Mouse (Mus musculus): ENCODE data around the gene Rnf4. TPM values are rescaled to one million over a fixed set of nuclear protein-coding genes. Genes with fewer than 3 reads are reported as not detected.

The Rnf4 gene
- polyA plus RNA-seq, 1 experiment from 2014 or later = 68.5 TPM

- H3K36me3 ChIP-seq (ENCODE audit: insufficient read depth, low read length) = no peaks in the 10 kb centered on the region
- DNase-seq (ENCODE audit: low spot score) (no peak), ATAC-seq (no peak)
- no peaks in the 10 kb centered on the region for H3K9me3 ChIP-seq (ENCODE audit: low read length)
- H3K9ac ChIP-seq (replicated peaks; ENCODE audit: low read depth) = no peak overlapping the region
- H3K27me3 ChIP-seq (replicated peaks; ENCODE audit: insufficient read depth, low read length) = peaks cover 3% of the 10 kb centered on the region
- H3K4me2 ChIP-seq (replicated peaks; ENCODE audit: low read depth, low read length) = no peak overlapping the region
- WGBS = 73% methylated on average over 6 of the region's 6 CpGs
- H3K4me3 ChIP-seq (ENCODE audit: low read depth, low read length) = no peak overlapping the region
- no peak overlapping the region for H3K27ac ChIP-seq (ENCODE audit: low read length)
- peak; percentile 45 for TF ChIP-seq CTCF (IDR thresholded peaks at IDR 0.05)
- no peak for TF ChIP-seq EP300 (IDR thresholded peaks at IDR 0.05)
- no peaks in the 10 kb centered on the region for H3K4me1 ChIP-seq (ENCODE audit: insufficient read depth, low read depth, low read length)
Observed at GRCm38 (mm10) chr5:34293363-34293762, 42.7 kb upstream of the Rnf4 start.

GRCm38 (mm10) chr5:34294696-34295095 is 41.4 kb upstream of the Rnf4 start:
- ATAC-seq (peak; percentile 33), DNase-seq (ENCODE audit: low spot score) (no peak)
- H3K4me2 ChIP-seq (replicated peaks; ENCODE audit: low read depth, low read length) = no peak overlapping the region
- no peaks in the 10 kb centered on the region for H3K27me3 ChIP-seq (replicated peaks; ENCODE audit: insufficient read depth, low read length)
- H3K4me1 ChIP-seq (ENCODE audit: insufficient read depth, low read depth, low read length) = no peaks in the 10 kb centered on the region
- no peak overlapping the region for H3K27ac ChIP-seq (ENCODE audit: low read length)
- no peak overlapping the region for H3K4me3 ChIP-seq (ENCODE audit: low read depth, low read length)
- no peaks in the 10 kb centered on the region for H3K36me3 ChIP-seq (ENCODE audit: insufficient read depth, low read length)
- TF ChIP-seq CTCF (IDR thresholded peaks at IDR 0.05) (no peak), EP300 (IDR thresholded peaks at IDR 0.05) (no peak)
- no peak overlapping the region for H3K9ac ChIP-seq (replicated peaks; ENCODE audit: low read depth)
- WGBS = 34% methylated on average over 2 of the region's 2 CpGs
- no peaks in the 10 kb centered on the region for H3K9me3 ChIP-seq (ENCODE audit: low read length)

GRCm38 (mm10) chr5:34295141-34295540 is 40.9 kb upstream of the Rnf4 start:
- DNase-seq (ENCODE audit: low spot score) (no peak), ATAC-seq (no peak)
- no peak overlapping the region for H3K9ac ChIP-seq (replicated peaks; ENCODE audit: low read depth)
- 72% methylated on average over 2 of the region's 2 CpGs for WGBS
- H3K9me3 ChIP-seq (ENCODE audit: low read length) = no peaks in the 10 kb centered on the region
- H3K36me3 ChIP-seq (ENCODE audit: insufficient read depth, low read length) = no peaks in the 10 kb centered on the region
- TF ChIP-seq CTCF (IDR thresholded peaks at IDR 0.05) (no peak), EP300 (IDR thresholded peaks at IDR 0.05) (no peak)
- no peak overlapping the region for H3K4me2 ChIP-seq (replicated peaks; ENCODE audit: low read depth, low read length)
- no peaks in the 10 kb centered on the region for H3K27me3 ChIP-seq (replicated peaks; ENCODE audit: insufficient read depth, low read length)
- H3K4me3 ChIP-seq (ENCODE audit: low read depth, low read length) = no peak overlapping the region
- H3K27ac ChIP-seq (ENCODE audit: low read length) = no peak overlapping the region
- H3K4me1 ChIP-seq (ENCODE audit: insufficient read depth, low read depth, low read length) = no peaks in the 10 kb centered on the region

GRCm38 (mm10) chr5:34298061-34298460 is 38.0 kb upstream of the Rnf4 start:
- H3K9ac ChIP-seq (replicated peaks; ENCODE audit: low read depth) = no peak overlapping the region
- ATAC-seq = no peak
- H3K27me3 ChIP-seq (replicated peaks; ENCODE audit: insufficient read depth, low read length) = no peaks in the 10 kb centered on the region
- H3K4me3 ChIP-seq (ENCODE audit: low read depth, low read length) = no peak overlapping the region
- WGBS = 43% methylated on average over 4 of the region's 4 CpGs
- H3K4me2 ChIP-seq (replicated peaks; ENCODE audit: low read depth, low read length) = no peak overlapping the region
- H3K4me1 ChIP-seq (ENCODE audit: insufficient read depth, low read depth, low read length) = no peaks in the 10 kb centered on the region
- no peaks in the 10 kb centered on the region for H3K9me3 ChIP-seq (ENCODE audit: low read length)
- no peaks in the 10 kb centered on the region for H3K36me3 ChIP-seq (ENCODE audit: insufficient read depth, low read length)
- no peak for TF ChIP-seq CTCF (IDR thresholded peaks at IDR 0.05)
- TF ChIP-seq EP300 (IDR thresholded peaks at IDR 0.05) = no peak
- no peak for DNase-seq (ENCODE audit: low spot score)
- no peak overlapping the region for H3K27ac ChIP-seq (ENCODE audit: low read length)

- Histone ChIP-seq H3K4me3 (ENCODE audit: low read depth, low read length) (no peak overlapping the region), H3K27me3 (replicated peaks; ENCODE audit: insufficient read depth, low read length) (no peaks in the 10 kb centered on the region), H3K4me1 (ENCODE audit: insufficient read depth, low read depth, low read length) (no peaks in the 10 kb centered on the region), H3K27ac (ENCODE audit: low read length) (no peak overlapping the region), H3K9me3 (ENCODE audit: low read length) (no peaks in the 10 kb centered on the region), H3K36me3 (ENCODE audit: insufficient read depth, low read length) (no peaks in the 10 kb centered on the region), H3K4me2 (replicated peaks; ENCODE audit: low read depth, low read length) (no peak overlapping the region), H3K9ac (replicated peaks; ENCODE audit: low read depth) (no peak overlapping the region)
- WGBS = 76% methylated on average over 10 of the region's 10 CpGs
- no peak for TF ChIP-seq CTCF (IDR thresholded peaks at IDR 0.05)
- TF ChIP-seq EP300 (IDR thresholded peaks at IDR 0.05) = no peak
- DNase-seq (ENCODE audit: low spot score) (no peak), ATAC-seq (no peak)
Observed at GRCm38 (mm10) chr5:34298937-34299535, 37.1 kb upstream of the Rnf4 start.

- Histone ChIP-seq H3K36me3 (ENCODE audit: insufficient read depth, low read length) (no peaks in the 10 kb centered on the region), H3K27ac (ENCODE audit: low read length) (no peak overlapping the region), H3K9ac (replicated peaks; ENCODE audit: low read depth) (no peak overlapping the region), H3K9me3 (ENCODE audit: low read length) (no peaks in the 10 kb centered on the region), H3K4me1 (ENCODE audit: insufficient read depth, low read depth, low read length) (no peaks in the 10 kb centered on the region), H3K27me3 (replicated peaks; ENCODE audit: insufficient read depth, low read length) (no peaks in the 10 kb centered on the region), H3K4me2 (replicated peaks; ENCODE audit: low read depth, low read length) (no peak overlapping the region), H3K4me3 (ENCODE audit: low read depth, low read length) (no peak overlapping the region)
- WGBS = 64% methylated on average over 7 of the region's 7 CpGs
- no peak for ATAC-seq
- TF ChIP-seq EP300 (IDR thresholded peaks at IDR 0.05) (no peak), CTCF (IDR thresholded peaks at IDR 0.05) (no peak)
- no peak for DNase-seq (ENCODE audit: low spot score)
Observed at GRCm38 (mm10) chr5:34302377-34302776, 33.7 kb upstream of the Rnf4 start.

- H3K9ac ChIP-seq (replicated peaks; ENCODE audit: low read depth) = no peak overlapping the region
- H3K4me3 ChIP-seq (ENCODE audit: low read depth, low read length) = no peak overlapping the region
- H3K4me2 ChIP-seq (replicated peaks; ENCODE audit: low read depth, low read length) = no peak overlapping the region
- no peak for TF ChIP-seq EP300 (IDR thresholded peaks at IDR 0.05)
- TF ChIP-seq CTCF (IDR thresholded peaks at IDR 0.05) = no peak
- H3K9me3 ChIP-seq (ENCODE audit: low read length) = no peaks in the 10 kb centered on the region
- ATAC-seq = no peak
- H3K4me1 ChIP-seq (ENCODE audit: insufficient read depth, low read depth, low read length) = no peaks in the 10 kb centered on the region
- whole genome bisulfite sequencing = 55% methylated on average over 3 of the region's 3 CpGs
- no peak for DNase-seq (ENCODE audit: low spot score)
- no peaks in the 10 kb centered on the region for H3K36me3 ChIP-seq (ENCODE audit: insufficient read depth, low read length)
- no peak overlapping the region for H3K27ac ChIP-seq (ENCODE audit: low read length)
- no peaks in the 10 kb centered on the region for H3K27me3 ChIP-seq (replicated peaks; ENCODE audit: insufficient read depth, low read length)
Observed at GRCm38 (mm10) chr5:34309016-34309415, 27.1 kb upstream of the Rnf4 start.

Data from lung, postnatal 0 days (tissue).